Mouse (Mus musculus) gastrocnemius, postnatal 10 days (tissue): ENCODE data around the gene Fbh1. TPM values are rescaled to one million over a fixed set of nuclear protein-coding genes. Genes with fewer than 3 reads are reported as not detected.

Experiments
- DNase-seq: peaks from one replicate; pipeline ENCODE4 v3.0.0; 2021; ENCODE audit warnings: mixed read lengths
- long read RNA-seq, 2 experiments: library from polyadenylated mRNA; stranded (forward); transcript quantifications; one replicate each; pipeline ENCODE4 v2.0.0; 2021
- total RNA-seq, 2 experiments: library from RNA; stranded (reverse); gene quantifications; 2 replicates each; pipeline ENCODE4 v1.2.3; 2021

Fbh1 gene
- total RNA-seq: 10 to 100 TPM; 37.3 to 44.7 TPM
- long read RNA-seq, experiment 1, transcript Fbh1-201 (21 exons, 3,567 nt): major isoform, 45 of 91 reads
- long read RNA-seq, experiment 1, partial matches to known transcripts: 6 of 91 reads
- long read RNA-seq, experiment 1, other reads (novel, unspliced or antisense): 40 of 91 reads
- long read RNA-seq, experiment 2, transcript Fbh1-201 (21 exons, 3,567 nt): major isoform, 43 of 77 reads
- long read RNA-seq, experiment 2, partial matches to known transcripts: 4 of 77 reads
- long read RNA-seq, experiment 2, other reads (novel, unspliced or antisense): 30 of 77 reads

DNA sequence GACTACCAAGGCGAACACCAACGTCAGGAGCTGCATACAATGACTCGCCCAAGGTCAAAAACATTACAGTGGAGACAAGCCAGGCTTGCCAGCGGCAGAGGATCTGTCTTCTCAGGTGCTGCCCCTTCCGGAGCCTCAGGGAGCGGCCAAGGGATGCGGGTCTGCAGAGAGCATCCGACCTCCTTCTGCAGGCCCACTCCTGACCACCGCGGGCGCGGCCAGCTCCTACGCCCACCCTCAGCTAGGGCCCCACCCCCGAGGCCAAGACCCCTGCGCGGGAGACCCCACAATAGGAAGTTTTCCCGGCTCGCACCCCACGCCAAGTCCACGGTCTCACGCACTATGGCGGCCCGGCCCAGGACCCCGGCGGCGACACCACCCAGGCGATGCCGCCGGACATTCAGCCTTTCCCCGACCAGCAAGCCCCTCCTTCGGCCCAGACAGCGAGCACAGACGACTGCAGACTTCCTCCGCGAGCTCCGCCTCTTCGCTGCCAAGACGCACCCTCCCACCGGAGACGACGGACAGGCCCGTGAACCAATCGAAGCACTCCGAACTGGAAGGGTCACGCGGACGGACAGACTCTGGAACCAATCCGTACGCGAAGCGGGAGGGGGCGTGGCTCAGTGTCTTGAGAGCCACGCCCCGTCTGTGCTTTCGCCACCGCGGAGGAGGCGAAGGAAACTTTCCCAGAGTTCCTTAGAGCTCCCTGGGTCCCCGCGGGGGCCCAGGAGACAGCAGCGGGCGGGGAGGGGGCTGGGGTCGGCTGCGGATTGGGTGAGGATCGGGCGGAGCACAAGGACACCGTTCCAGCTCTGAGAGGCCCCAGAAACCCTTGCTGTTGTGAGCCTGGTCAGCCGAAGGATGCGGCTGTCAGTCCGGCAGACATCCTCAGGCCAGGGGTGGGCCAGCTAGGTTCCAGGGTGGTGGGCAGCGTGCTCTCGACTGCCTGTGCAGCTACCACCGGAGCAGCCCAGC lies at the start of gene Fbh1, which contains the start of gene Ankrd16:
TSS of gene Fbh1 (minus strand) at position 492 of the 978 bp plus-strand sequence.
TSS of gene Ankrd16 (plus strand) at position 786 of the 978 bp plus-strand sequence.
- DNase-seq: peak; percentile 100

DNA sequence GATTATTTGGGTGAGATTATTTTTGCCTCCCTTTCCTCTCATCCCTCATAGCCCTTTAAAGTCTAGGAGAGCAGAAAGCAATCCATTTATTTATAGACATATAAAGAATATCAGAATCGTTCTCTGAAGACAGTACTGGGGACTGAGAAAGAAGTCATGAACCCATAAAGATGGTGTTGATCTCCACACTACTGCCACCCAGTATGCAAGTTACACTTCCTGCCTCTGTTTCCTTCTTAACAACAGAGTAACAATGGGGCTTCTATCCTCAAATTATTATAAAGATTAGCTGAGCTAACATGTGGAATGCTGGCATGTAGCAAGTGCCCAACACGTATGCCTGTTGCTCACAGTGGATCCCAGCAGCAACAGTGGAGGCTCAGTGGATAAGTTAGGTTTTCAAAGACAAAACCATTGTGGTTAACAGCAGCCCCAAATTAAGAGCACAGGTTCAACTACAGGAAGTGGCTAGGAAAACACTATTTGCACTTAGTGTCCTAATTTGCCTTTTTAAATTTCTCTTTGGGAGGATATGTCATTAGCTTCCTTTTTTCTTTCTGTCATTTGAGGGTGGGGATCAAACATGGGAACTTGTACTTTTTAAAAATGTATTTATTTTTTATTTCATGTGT lies 24.0 kb upstream of the Fbh1 start:
- DNase-seq: no peak

DNA sequence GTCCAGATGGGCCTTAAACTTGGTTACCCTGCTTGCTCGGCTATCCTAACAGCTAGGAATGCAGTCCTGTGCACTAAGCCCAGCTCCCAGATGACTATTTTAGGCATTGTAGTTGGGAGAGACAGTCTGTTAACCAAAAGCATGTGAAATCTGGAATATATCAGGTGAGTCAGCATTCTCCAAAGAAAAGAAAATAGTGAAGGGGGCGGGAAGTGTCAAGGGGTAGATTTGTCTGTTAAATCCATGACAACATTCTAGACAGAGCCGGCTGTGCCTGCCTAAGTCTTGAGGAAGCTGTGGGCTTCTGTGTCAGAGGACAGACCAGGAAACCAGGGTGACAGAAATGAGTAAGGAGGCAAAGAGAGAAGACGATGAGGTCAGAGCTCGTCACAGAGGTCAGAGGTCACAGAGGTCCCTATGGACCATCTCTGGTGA lies 20.6 kb upstream of the Fbh1 start:
- no peak for DNase-seq

DNA sequence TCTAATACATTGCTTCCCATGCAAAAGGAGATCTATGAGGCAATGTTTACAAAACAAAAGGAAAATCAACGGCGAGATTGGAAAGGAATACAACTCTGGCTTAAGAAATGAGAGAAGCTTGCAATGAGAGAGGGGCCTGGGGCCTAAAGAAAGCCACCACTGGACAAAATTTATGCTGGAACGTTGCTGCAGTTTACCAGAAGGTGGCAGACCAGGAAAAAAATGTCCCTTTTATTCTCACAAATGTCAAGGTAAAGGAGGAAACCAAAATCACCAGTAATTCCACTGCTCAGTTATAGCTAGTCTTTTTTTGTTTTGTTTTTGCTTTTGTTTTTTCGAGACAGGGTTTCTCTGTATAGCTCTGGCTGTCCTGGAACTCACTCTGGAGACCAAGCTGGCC lies 17.3 kb upstream of the Fbh1 start:
- DNase-seq: no peak

DNA sequence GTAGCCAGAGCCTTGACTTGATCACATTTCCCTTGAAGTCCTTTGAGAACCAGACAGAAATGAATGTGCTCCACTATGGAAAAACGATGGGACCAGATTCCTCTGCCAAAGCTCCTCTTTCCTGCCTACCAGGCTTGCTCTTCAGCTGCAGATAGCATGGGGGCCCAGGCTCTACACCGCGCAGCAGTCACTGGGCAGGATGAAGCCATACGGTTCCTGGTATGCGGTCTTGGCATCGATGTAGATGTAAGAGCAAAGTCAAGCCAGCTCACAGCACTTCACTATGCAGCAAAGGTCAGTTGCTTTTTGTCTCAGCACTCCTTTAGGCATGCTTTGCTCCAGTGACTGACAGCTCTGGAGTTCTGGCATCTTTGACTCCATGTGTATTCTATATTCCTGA lies 6.8 kb upstream of the Fbh1 start:
- DNase-seq: no peak

DNA sequence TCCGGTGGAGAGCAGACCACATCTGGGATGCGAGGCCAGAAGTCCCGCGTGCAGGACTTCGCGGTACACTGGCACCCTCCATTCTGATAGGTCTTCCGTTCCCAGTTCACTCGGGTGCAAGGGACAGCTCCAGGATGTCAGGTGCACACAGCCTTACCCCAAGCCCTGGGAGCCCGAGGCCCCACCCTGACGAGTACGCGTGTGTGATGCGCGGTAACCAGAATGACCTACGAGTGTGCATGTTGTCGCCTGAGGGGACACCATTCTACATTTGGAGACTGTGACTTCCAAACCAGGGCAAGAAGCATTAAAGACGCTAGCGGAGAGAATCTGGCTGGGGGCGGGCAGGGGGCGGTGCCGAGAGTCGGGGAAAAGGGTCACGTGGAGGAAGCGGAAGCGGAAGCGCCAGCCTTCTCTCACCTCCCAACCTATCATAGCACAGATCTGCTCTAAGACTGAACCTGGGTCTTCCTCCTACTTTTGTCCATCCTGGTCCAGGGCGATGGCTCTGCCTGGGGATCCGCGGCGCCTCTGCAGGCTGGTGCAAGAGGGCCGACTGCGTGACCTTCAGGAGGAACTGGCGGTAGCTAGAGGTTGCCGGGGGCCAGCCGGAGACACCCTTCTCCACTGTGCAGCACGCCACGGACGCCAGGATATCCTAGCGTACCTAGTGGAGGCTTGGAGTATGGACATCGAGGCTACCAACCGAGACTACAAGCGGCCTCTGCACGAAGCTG lies 873 bp upstream of the Fbh1 start:
- peak; percentile 85 for DNase-seq

DNA sequence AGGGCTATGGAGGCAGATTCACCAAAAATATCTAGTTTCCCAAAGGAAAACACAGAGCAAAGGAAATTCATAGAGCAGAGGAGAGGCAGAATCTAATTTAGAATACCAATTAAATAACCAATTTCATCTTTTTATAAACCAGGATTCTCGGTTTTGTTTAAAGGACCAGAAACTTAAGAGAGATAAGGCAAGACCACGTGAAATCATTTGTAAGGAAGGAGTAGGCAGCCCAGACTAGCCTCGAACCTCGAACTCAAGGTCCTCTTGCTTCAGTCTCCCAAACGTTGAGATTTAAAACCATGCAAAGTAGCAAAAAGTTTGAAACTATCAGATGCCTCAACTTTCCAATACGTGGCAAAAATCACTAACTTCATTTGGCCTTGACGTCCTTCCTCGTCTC lies 967 bp downstream of the Fbh1 start:
- DNase-seq: no peak

DNA sequence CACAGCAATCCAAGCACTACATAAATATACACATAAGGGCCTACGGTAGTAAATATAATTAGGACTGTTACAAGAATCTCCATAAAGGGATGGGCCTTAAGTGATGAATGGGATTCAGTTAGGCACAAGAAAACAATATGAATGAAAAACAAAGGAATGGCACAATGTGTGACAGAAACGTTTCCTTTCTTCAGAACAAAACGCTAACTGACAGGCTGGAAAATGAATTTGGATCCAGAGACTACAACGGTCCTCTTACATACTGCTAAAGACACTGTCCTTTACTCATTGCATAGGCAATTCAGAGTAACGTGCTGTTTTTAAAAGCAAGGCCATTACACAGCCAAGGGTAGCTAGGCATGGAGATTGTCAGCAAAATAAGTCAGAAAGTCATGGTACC lies 2.3 kb downstream of the Fbh1 start:
- no peak for DNase-seq

DNA sequence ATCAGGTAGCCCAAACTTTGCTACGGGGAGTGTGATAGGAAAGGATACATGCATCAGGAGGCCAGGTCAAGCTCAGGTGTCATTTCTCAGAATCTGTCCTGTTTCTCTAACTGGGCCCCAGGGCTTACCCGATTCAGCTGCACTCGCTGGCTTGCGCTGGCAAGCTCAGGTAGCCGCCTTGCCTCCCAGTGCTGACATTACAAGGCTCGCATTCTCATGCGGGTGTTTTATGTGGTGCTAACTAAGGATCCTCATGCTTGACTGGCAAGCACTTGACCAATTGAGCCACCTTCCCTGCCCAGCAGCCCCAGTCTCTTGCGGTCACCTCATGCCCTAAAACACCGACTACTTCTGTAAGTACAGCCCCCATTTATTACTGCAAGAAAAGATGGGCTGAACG lies 3.0 kb downstream of the Fbh1 start:
- no peak for DNase-seq

DNA sequence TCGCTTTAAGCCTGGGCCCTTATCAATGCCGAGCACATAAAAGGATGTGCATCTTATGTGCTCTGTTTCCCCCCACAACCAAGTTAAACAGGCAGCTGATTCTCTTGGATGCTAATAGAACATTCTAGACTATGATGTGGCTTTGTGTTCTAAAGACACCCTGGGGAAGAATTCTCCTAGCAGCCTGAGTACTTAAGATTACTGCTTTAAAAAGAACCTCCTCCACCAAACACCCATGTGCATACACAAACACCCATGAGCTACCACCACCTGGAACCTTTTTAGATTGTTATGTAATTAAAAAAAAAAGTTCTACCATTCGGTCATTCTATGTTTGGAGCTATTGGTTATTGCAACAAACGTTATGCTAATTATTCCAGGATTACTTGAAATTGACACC lies 5.0 kb downstream of the Fbh1 start:
- DNase-seq: no peak

DNA sequence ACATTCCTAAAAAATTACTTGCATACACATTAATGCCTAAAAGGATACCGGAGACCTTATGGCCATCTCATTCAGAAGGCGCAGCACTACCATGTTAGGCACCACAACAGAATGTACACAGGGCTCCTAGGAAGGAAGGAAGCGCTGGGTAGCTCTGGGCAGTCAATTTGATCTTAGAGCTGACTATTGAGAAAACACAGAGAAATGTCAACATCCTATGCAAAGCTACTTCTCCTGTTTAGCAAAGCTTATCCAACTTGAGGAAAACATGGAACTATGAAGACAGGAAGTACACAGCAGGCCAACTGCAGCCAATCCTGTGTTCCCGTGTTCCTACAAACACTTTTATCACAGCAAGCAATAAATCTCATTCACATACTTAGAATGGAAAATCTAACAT lies 5.7 kb downstream of the Fbh1 start:
- DNase-seq: no peak

DNA sequence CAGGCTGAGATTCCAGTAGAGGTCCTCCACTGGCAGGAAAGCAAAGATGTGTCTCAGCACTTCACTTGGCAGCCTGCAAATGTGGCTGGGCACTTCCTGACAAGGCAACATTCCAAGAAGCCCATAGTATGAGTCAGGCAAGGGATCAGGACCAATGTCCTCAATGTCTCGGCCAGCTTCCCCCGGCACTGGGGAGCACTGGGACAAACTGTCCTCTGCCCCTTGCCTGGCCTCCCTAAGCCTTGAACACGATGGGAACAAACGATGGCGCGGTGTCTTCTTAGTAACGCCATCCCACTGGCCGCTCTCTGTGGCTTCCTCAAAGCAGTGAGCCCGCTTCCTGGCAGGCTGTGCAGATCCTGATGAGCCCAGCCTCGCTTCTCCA lies 10.2 kb downstream of the Fbh1 start:
- peak; percentile 5 for DNase-seq

DNA sequence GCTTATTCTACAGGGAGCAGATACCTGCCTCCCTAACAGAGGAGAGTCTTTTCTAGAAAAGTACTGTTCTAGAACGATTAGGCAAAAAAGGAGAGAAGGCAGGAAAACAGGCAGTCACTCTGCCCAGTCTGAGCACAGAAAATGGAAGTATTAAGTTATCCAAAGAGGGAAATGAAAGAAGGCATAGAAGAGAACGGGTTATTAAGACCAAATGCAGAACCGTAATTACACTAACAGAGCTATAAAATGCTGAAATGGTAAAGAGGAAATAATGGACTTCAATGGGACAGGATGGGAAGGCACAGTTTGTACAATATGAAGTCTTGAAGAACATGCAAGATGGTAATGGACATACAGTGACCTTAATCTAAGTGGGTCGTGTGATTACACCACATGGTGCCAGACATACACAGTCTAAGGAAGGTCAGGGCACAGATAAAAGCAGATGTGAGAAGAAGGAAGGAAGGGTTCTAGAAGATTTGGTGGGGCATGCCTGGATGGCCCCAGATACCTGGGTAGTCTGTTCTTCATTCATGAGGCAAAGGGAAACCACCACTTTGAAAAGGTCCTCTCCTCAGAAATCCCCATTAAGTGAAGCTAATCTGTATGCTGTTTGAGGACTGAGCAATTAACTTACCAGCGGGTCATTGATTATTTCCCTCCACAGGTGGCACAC lies 10.8 kb downstream of the Fbh1 start:
- no peak for DNase-seq

DNA sequence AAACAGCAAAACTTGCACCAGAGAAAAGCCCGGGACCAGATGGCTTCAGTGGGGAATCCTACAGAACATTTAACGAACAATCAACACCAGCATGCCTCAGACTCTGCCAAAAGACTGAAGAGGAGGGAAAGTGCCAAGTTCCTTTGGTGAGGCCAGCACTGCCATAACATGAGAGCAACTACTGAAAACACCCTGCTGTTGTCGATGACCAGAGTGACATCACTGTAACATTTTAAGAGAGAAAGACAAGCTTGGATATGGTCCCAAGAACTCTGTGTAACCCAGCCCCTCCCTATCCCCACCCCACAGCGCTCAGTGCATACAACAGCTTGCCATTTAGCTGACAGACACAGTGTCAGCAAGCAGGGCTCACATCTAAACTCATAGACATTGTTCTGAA lies 11.7 kb downstream of the Fbh1 start:
- DNase-seq: no peak

DNA sequence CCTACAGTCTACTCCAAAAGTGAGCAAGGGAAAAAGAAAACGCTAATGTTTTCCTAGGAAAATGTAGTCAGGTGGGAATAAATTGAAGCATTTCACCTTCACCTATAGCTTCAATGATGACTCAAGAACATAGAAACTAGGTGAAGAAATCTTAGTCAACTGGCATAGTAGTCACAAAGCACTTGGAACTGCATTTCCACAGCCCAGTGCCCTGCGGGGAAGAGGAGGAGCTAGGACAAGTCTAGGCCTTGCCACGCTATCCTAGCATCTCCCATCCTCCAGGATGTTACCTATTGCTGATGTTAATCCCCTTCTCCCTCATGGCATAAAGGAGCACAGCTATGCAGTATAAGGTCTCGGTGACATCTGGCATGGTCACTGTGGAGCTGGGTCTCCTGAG lies 14.8 kb downstream of the Fbh1 start:
- DNase-seq: no peak

DNA sequence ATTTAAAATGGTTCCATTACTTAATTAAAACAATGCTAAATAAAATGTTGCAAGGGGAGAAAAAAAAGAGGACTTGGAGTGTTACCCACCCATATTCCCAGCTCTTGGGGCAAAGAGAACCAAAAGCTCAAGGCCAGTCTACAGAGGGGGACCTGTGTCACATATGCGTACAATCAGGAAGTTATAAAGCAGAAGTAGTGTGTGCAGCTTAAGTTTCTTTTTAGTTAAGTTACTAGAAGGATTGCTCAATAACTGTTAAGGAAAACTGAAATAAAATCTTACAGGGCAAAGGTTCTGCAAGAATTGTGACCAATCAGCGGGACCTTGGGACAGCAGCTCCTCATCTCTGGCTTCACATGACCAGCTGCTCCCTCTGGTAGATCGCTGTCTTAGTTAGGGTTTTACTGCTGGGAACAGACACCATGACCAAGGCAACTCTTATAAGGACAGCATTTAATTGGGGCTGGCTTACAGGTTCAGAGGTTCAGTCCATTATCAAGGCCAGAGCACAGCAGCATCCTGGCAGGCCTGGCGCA lies 37.8 kb downstream of the Fbh1 start:
- DNase-seq: no peak

DNA sequence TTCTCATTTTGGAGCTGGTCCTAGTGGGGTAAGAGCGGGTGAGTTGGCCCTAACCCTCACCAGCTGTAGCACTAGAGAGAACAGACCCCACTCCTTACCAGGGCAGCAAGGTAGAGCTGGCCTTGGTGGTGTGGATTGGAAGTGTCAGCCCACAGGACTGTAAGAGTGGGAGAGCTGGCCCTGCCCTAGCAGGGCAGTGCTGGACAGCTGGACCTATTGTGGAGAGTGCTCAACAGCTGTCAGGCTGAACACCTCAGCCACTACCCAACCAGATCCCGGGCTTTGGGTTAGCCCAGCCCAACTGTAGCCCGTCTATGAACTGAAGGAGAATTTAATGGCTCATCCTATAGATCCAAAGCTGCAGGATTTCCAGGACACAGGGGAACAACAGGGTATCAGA lies 38.6 kb downstream of the Fbh1 start:
- DNase-seq: no peak

DNA sequence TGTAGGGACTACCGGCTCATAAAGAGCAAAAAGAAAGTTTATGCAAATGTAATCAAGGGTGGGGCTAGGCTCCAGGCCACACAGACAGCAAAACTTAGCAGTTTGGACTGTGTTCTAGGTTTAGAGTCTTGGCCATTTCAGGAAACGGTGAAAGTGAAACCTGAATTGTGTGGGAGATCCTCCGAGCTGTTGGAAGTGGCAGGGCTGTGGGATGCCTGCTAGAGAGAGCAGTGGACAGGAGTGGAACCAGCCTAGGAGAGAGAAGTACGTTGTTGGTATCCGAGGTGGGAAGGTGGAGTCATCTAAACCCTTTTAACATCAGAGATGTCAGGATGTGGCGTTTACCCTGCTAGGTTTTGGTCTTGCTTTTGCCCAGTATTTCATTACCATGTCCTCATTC lies 41.5 kb downstream of the Fbh1 start:
- no peak for DNase-seq

DNA sequence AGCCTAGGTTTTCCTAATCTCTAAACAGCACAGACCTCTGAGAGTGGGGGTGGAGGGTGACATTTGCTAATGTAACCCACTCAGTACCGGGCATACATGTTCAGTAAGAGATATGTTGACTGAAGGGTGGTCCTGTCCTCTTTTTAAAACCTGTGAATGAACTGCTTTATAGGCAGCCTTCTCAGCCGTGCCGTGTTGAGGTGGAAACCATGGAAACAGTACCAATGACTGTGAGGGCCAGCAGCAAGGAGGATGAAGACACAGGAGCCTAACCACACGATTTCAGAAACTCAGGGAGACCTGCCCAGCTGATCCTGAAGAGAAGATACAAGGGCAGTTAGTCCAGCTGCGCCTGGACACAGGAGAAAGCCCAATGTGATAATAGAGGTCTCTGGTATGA lies 44.4 kb downstream of the Fbh1 start:
- DNase-seq: no peak

DNA sequence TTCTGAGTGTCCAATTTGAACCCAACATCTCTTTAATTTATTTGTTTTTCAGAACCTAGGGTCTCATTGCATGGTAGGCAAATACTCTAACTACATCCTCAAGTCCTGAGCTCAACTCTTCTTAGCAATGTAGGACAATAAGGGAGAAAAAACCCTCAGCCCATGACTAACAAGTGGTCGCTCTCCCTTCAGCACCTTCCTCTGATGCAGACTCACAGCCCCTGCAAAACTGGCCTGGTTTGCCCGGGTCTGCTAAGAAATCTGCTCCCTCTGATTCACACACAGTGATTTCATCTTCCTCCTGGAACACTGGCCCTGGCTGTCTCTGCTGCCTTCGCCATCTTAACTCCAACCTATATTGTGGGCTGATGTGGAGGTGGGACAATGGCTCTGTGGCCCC lies 48.3 kb downstream of the Fbh1 start:
- DNase-seq: no peak

DNA sequence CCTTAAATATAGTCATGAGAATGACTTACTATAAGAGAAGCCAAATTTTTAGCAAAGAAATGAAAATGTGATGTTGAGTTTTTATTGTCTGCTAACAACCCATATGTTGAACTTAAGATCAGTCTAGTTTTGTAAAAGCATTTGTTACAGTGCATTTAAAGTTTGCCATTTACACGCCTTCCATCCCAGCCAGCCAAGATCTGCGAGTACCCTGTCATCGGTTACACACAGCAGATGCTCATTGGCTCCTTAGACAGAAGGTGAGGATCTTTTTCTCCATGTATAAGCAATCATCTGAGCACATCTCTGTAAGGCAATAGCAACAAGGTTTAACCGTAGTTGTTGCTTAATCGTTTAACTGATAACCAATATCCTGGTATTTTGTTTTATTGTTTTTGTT lies 49.8 kb downstream of the Fbh1 start:
- no peak for DNase-seq
